Mouse (Mus musculus): ENCODE results near the gene Trdmt1.
"Not testable (repeated sequence)": the region's sequence is repeated elsewhere in the genome, so short reads cannot be mapped to it uniquely, and the experiment has no call there.

The Trdmt1 gene

GRCm38 (mm10) chr2:13544193-13544824 is at the start of gene Trdmt1:
TSS of gene Trdmt1 (minus strand) at chr2:13544668.
- DNase-seq (ENCODE audit: low spot score), result peak; percentile 67

- no peak for DNase-seq (ENCODE audit: low spot score)
Measured at GRCm38 (mm10) chr2:13593328-13593727, 48.9 kb upstream of the Trdmt1 start.

GRCm38 (mm10) chr2:13583746-13584145 is 39.3 kb upstream of the Trdmt1 start:
- not testable (repeated sequence) for DNase-seq (ENCODE audit: low spot score)

- DNase-seq (ENCODE audit: low spot score), result no peak
Measured at GRCm38 (mm10) chr2:13582184-13582583, 37.7 kb upstream of the Trdmt1 start.

- no peak for DNase-seq (ENCODE audit: low spot score)
Measured at GRCm38 (mm10) chr2:13579991-13580390, 35.5 kb upstream of the Trdmt1 start.

- DNase-seq (ENCODE audit: low spot score), result no peak
Measured at GRCm38 (mm10) chr2:13579315-13579714, 34.8 kb upstream of the Trdmt1 start.

- no peak for DNase-seq (ENCODE audit: low spot score)
Measured at GRCm38 (mm10) chr2:13578473-13579152, 34.1 kb upstream of the Trdmt1 start.

GRCm38 (mm10) chr2:13577399-13577798 is 32.9 kb upstream of the Trdmt1 start:
- DNase-seq (ENCODE audit: low spot score), result no peak

GRCm38 (mm10) chr2:13575926-13576325 is 31.5 kb upstream of the Trdmt1 start:
- no peak for DNase-seq (ENCODE audit: low spot score)

GRCm38 (mm10) chr2:13575287-13575801 is 30.9 kb upstream of the Trdmt1 start:
- peak; percentile 65 for DNase-seq (ENCODE audit: low spot score)

- peak; percentile 19 for DNase-seq (ENCODE audit: low spot score)
Measured at GRCm38 (mm10) chr2:13574801-13575150, 30.3 kb upstream of the Trdmt1 start.

- DNase-seq (ENCODE audit: low spot score), result peak; percentile 59
Measured at GRCm38 (mm10) chr2:13574066-13574800, 29.8 kb upstream of the Trdmt1 start.

GRCm38 (mm10) chr2:13573408-13574065 is 29.1 kb upstream of the Trdmt1 start, which contains the start of gene Vim:
TSS of gene Vim (plus strand) at chr2:13573927.
- DNase-seq (ENCODE audit: low spot score), result peak; percentile 76

GRCm38 (mm10) chr2:13572647-13573407 is 28.4 kb upstream of the Trdmt1 start:
- no peak for DNase-seq (ENCODE audit: low spot score)

GRCm38 (mm10) chr2:13572101-13572553 is 27.7 kb upstream of the Trdmt1 start:
- DNase-seq (ENCODE audit: low spot score), result no peak

- DNase-seq (ENCODE audit: low spot score), result no peak
Measured at GRCm38 (mm10) chr2:13570122-13570521, 25.7 kb upstream of the Trdmt1 start.

- no peak for DNase-seq (ENCODE audit: low spot score)
Measured at GRCm38 (mm10) chr2:13560396-13560795, 15.9 kb upstream of the Trdmt1 start.

- no peak for DNase-seq (ENCODE audit: low spot score)
Measured at GRCm38 (mm10) chr2:13559729-13560128, 15.3 kb upstream of the Trdmt1 start.

- no peak for DNase-seq (ENCODE audit: low spot score)
Measured at GRCm38 (mm10) chr2:13559303-13559702, 14.8 kb upstream of the Trdmt1 start.

GRCm38 (mm10) chr2:13558607-13559262 is 14.3 kb upstream of the Trdmt1 start:
- no peak for DNase-seq (ENCODE audit: low spot score)
